24 mouse cellular contexts compared by ENCODE assay signal in the genomic region with DNA sequence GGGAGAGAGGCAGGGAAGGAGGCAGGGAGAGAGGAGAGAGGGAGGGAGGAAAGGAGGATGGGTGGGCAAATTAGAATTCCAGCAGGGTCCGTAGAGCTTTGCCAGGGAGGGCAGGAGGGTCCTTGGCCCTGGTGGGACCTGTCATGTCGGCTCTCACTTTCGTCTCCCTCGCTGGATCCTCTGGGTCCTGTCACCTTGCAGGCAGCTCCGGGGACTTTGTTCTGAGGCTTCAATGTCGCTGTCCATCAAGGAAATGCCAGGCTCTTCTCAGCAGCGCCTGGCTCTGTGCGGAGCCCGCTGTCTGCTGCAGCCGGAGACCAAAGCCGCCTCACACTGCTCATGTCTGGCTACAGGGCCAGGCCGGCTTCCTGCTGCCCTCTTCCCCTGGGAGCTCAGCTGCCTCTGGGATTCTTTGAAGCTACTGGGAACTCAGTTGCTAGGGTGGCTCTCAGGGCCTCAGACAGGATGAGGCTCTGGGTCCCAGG.
DNase-seq lines count a peak whose midpoint lies in the region; ATAC-seq and TF ChIP-seq lines count a peak whose summit lies in the region.
"Had no signal": no experiment of that assay in that cellular context is flagged by ENCODE, and none has a peak within 500 bp of the region (broad histone marks: within the 10 kb centered on the region; RNA-seq: fewer than 3 reads in every experiment).

No protein-coding gene starts in this region.

- TF ChIP-seq CTCF in forebrain, postnatal 0 days (IDR thresholded peaks at IDR 0.05; ENCODE audit: low read depth): no peak
- TF ChIP-seq CTCF in left cerebral cortex, adult 2 months (IDR thresholded peaks at IDR 0.05): no peak

- no peak overlapping the region for H3K9ac ChIP-seq in forebrain, postnatal 0 days
- H3K9ac ChIP-seq in midbrain, embryonic 16.5 days (ENCODE audit: low read depth, low read length): peak overlapping the region; percentile 24; the same call in 1 of the 2 replicates
- H3K9ac ChIP-seq: embryonic facial prominence, embryonic 15.5 days; forebrain, embryonic 15.5 days; hindbrain, embryonic 12.5 days; limb, embryonic 12.5 days; liver, embryonic 12.5 days; midbrain, embryonic 12.5 days; neural tube, embryonic 13.5 days had no signal

- H3K4me2 ChIP-seq in forebrain, postnatal 0 days (ENCODE audit: low read depth): no peak overlapping the region
- no peak overlapping the region for H3K4me2 ChIP-seq in midbrain, embryonic 16.5 days (ENCODE audit: low read length)
- H3K4me2 ChIP-seq: embryonic facial prominence, embryonic 15.5 days; forebrain, embryonic 15.5 days; hindbrain, embryonic 12.5 days; limb, embryonic 12.5 days; liver, embryonic 12.5 days; midbrain, embryonic 12.5 days; neural tube, embryonic 13.5 days had no signal

- H3K27me3 ChIP-seq in forebrain, embryonic 10.5 days (ENCODE audit: poor library complexity, severe bottlenecking): peaks cover 39% of the 10 kb centered on the region
- H3K27me3 ChIP-seq in forebrain, postnatal 0 days (ENCODE audit: insufficient read depth, low read length): no peaks in the 10 kb centered on the region
- no peaks in the 10 kb centered on the region for H3K27me3 ChIP-seq in midbrain, embryonic 16.5 days (ENCODE audit: control insufficient read depth, insufficient read depth, low read depth, low read length)
- peaks cover 26% of the 10 kb centered on the region for H3K27me3 ChIP-seq in midbrain, embryonic 10.5 days (ENCODE audit: low read depth, poor library complexity, severe bottlenecking)
- H3K27me3 ChIP-seq: forebrain, embryonic 15.5 days; midbrain, embryonic 12.5 days had no signal

- H3K9me3 ChIP-seq in forebrain, embryonic 10.5 days: no peaks in the 10 kb centered on the region
- no peaks in the 10 kb centered on the region for H3K9me3 ChIP-seq in forebrain, postnatal 0 days (ENCODE audit: low read length)
- H3K9me3 ChIP-seq in midbrain, embryonic 16.5 days (replicated peaks; ENCODE audit: control insufficient read depth, low read length, poor library complexity, severe bottlenecking): no peaks in the 10 kb centered on the region
- H3K9me3 ChIP-seq in midbrain, embryonic 10.5 days (replicated peaks): no peaks in the 10 kb centered on the region
- H3K9me3 ChIP-seq: embryonic facial prominence, embryonic 15.5 days; forebrain, embryonic 15.5 days; hindbrain, embryonic 12.5 days; limb, embryonic 12.5 days; liver, embryonic 12.5 days; midbrain, embryonic 12.5 days; neural tube, embryonic 13.5 days had no signal

- intact Hi-C loops in left cerebral cortex, adult 2 months (cut with DNase I): no loop called here

- peaks cover 3% of the 10 kb centered on the region; the same call in 1 of the 2 replicates for H3K4me1 ChIP-seq in forebrain, embryonic 10.5 days
- H3K4me1 ChIP-seq in forebrain, postnatal 0 days (ENCODE audit: insufficient read depth): no peaks in the 10 kb centered on the region
- H3K4me1 ChIP-seq in midbrain, embryonic 16.5 days (ENCODE audit: control insufficient read depth, insufficient read depth, low read length): no peaks in the 10 kb centered on the region
- H3K4me1 ChIP-seq in midbrain, embryonic 10.5 days: peaks cover 12% of the 10 kb centered on the region
- H3K4me1 ChIP-seq: embryonic facial prominence, embryonic 15.5 days; forebrain, embryonic 15.5 days; limb, embryonic 12.5 days; midbrain, embryonic 12.5 days; neural tube, embryonic 13.5 days had no signal

- 71% methylated on average over 12 of the region's 12 CpGs for WGBS in forebrain, embryonic 10.5 days
- 57% methylated on average over 12 of the region's 12 CpGs for WGBS in forebrain, postnatal 0 days
- 55% methylated on average over 12 of the region's 12 CpGs for WGBS in midbrain, embryonic 16.5 days
- 75% methylated on average over 12 of the region's 12 CpGs for WGBS in midbrain, embryonic 10.5 days

- no peak overlapping the region for H3K4me3 ChIP-seq in forebrain, embryonic 10.5 days
- H3K4me3 ChIP-seq in forebrain, postnatal 0 days (ENCODE audit: low read depth, low read length): no peak overlapping the region
- H3K4me3 ChIP-seq in midbrain, embryonic 16.5 days (ENCODE audit: low read depth, low read length): no peak overlapping the region
- H3K4me3 ChIP-seq in midbrain, embryonic 10.5 days: no peak overlapping the region
- H3K4me3 ChIP-seq in left cerebral cortex, adult 2 months: no peak overlapping the region
- H3K4me3 ChIP-seq: embryonic facial prominence, embryonic 15.5 days; forebrain, embryonic 15.5 days; hindbrain, embryonic 12.5 days; layer of hippocampus, adult 2 months; limb, embryonic 12.5 days; liver, embryonic 12.5 days; midbrain, embryonic 12.5 days; myocyte; neural tube, embryonic 13.5 days had no signal

- no peaks in the 10 kb centered on the region for H3K36me3 ChIP-seq in forebrain, embryonic 10.5 days (replicated peaks)
- H3K36me3 ChIP-seq in forebrain, postnatal 0 days (ENCODE audit: insufficient read depth): no peaks in the 10 kb centered on the region
- no peaks in the 10 kb centered on the region for H3K36me3 ChIP-seq in midbrain, embryonic 16.5 days (ENCODE audit: control insufficient read depth, insufficient read depth, low read length)
- no peaks in the 10 kb centered on the region for H3K36me3 ChIP-seq in midbrain, embryonic 10.5 days
- H3K36me3 ChIP-seq: embryonic facial prominence, embryonic 15.5 days; forebrain, embryonic 15.5 days; hindbrain, embryonic 12.5 days; limb, embryonic 12.5 days; liver, embryonic 12.5 days; midbrain, embryonic 12.5 days; neural tube, embryonic 13.5 days had no signal

- no peak for ATAC-seq in forebrain, postnatal 0 days
- ATAC-seq in midbrain, embryonic 16.5 days: no peak
- ATAC-seq: forebrain, embryonic 15.5 days; inflammation-experienced regulatory T-cells, adult 6 months; liver, embryonic 12.5 days had no signal

- peak overlapping the region; percentile 20; the same call in 1 of the 2 replicates for H3K27ac ChIP-seq in forebrain, embryonic 10.5 days
- H3K27ac ChIP-seq in forebrain, postnatal 0 days (ENCODE audit: low read depth, low read length): no peak overlapping the region
- H3K27ac ChIP-seq in midbrain, embryonic 16.5 days (ENCODE audit: low read length): no peak overlapping the region
- no peak overlapping the region for H3K27ac ChIP-seq in midbrain, embryonic 10.5 days (replicated peaks)
- no peak overlapping the region for H3K27ac ChIP-seq in left cerebral cortex, adult 2 months
- H3K27ac ChIP-seq: embryonic facial prominence, embryonic 15.5 days; forebrain, embryonic 15.5 days; hindbrain, embryonic 12.5 days; layer of hippocampus, adult 2 months; limb, embryonic 12.5 days; liver, embryonic 12.5 days; macrophage; midbrain, embryonic 12.5 days; neural tube, embryonic 13.5 days had no signal

- DNase-seq in forebrain, embryonic 10.5 days (ENCODE audit: extremely low spot score, low spot score): no peak
- no peak for DNase-seq in forebrain, postnatal 0 days
- DNase-seq in kidney, postnatal 10 days: peak; percentile 34
- no peak for DNase-seq in kidney, adult 9 months
- no peak for DNase-seq in midbrain, embryonic 10.5 days (ENCODE audit: low spot score)
- DNase-seq in left cerebral cortex, adult 2 months (ENCODE audit: extremely low spot score in 1 of 2, low spot score in 2 of 2): no peak
- DNase-seq in cerebellum, postnatal 4 days (ENCODE audit: low spot score in 2 of 2): no peak
- DNase-seq: adrenal gland, postnatal 25 days; cerebellum, adult 9-10 months; gastrocnemius, postnatal 25 days; kidney, adult 8-10 months; kidney, postnatal 25 days had no signal
